Mouse (Mus musculus): Measurements from ENCODE around the gene Xab2. TPM values are rescaled to one million over a fixed set of nuclear protein-coding genes. Genes with fewer than 3 reads are reported as not detected.

Gene Xab2
- total RNA-seq (2017) = 70.3 and 73.1 TPM in 2 replicates

GRCm38 (mm10) chr8:3621199-3621970 is at the start of gene Xab2, which contains the start of gene Pet100:
Gene Xab2 (minus strand): TSS chr8:3621316.
Gene Pet100 (plus strand): TSS chr8:3621548.
- ATAC-seq (ENCODE audit: extremely low read depth, insufficient number of reproducible peaks, low FRiP score, poor library complexity, severe bottlenecking) = peak; percentile 95

- ATAC-seq (ENCODE audit: extremely low read depth, insufficient number of reproducible peaks, low FRiP score, poor library complexity, severe bottlenecking) = peak; percentile 69
Measured at GRCm38 (mm10) chr8:3670388-3670787, 49.3 kb upstream of the Xab2 start.

GRCm38 (mm10) chr8:3665507-3665906 is 44.4 kb upstream of the Xab2 start, which contains the start of gene Mcemp1:
Gene Mcemp1 (plus strand): TSS chr8:3665754.
- no peak for ATAC-seq (ENCODE audit: extremely low read depth, insufficient number of reproducible peaks, low FRiP score, poor library complexity, severe bottlenecking)

- ATAC-seq (ENCODE audit: extremely low read depth, insufficient number of reproducible peaks, low FRiP score, poor library complexity, severe bottlenecking) = peak; percentile 88
Measured at GRCm38 (mm10) chr8:3664405-3664804, 43.3 kb upstream of the Xab2 start.

GRCm38 (mm10) chr8:3660889-3661288 is 39.8 kb upstream of the Xab2 start:
- peak; percentile 49 for ATAC-seq (ENCODE audit: extremely low read depth, insufficient number of reproducible peaks, low FRiP score, poor library complexity, severe bottlenecking)

GRCm38 (mm10) chr8:3656725-3657381 is 35.7 kb upstream of the Xab2 start:
- ATAC-seq (ENCODE audit: extremely low read depth, insufficient number of reproducible peaks, low FRiP score, poor library complexity, severe bottlenecking) = no peak

- no peak for ATAC-seq (ENCODE audit: extremely low read depth, insufficient number of reproducible peaks, low FRiP score, poor library complexity, severe bottlenecking)
Measured at GRCm38 (mm10) chr8:3655526-3655925, 34.4 kb upstream of the Xab2 start, which contains the start of gene Retn. Gene Retn (plus strand): TSS chr8:3655770.

- no peak for ATAC-seq (ENCODE audit: extremely low read depth, insufficient number of reproducible peaks, low FRiP score, poor library complexity, severe bottlenecking)
Measured at GRCm38 (mm10) chr8:3654726-3655508, 33.8 kb upstream of the Xab2 start.

- ATAC-seq (ENCODE audit: extremely low read depth, insufficient number of reproducible peaks, low FRiP score, poor library complexity, severe bottlenecking) = no peak
Measured at GRCm38 (mm10) chr8:3652845-3653244, 31.7 kb upstream of the Xab2 start.

GRCm38 (mm10) chr8:3648990-3649389 is 27.9 kb upstream of the Xab2 start:
- ATAC-seq (ENCODE audit: extremely low read depth, insufficient number of reproducible peaks, low FRiP score, poor library complexity, severe bottlenecking) = no peak; the same call in 1 of the 2 replicates

GRCm38 (mm10) chr8:3648268-3648667 is 27.2 kb upstream of the Xab2 start:
- no peak for ATAC-seq (ENCODE audit: extremely low read depth, insufficient number of reproducible peaks, low FRiP score, poor library complexity, severe bottlenecking)

- ATAC-seq (ENCODE audit: extremely low read depth, insufficient number of reproducible peaks, low FRiP score, poor library complexity, severe bottlenecking) = no peak
Measured at GRCm38 (mm10) chr8:3647561-3647960, 26.4 kb upstream of the Xab2 start.

- no peak for ATAC-seq (ENCODE audit: extremely low read depth, insufficient number of reproducible peaks, low FRiP score, poor library complexity, severe bottlenecking)
Measured at GRCm38 (mm10) chr8:3646824-3647531, 25.9 kb upstream of the Xab2 start.

GRCm38 (mm10) chr8:3645804-3646203 is 24.7 kb upstream of the Xab2 start:
- peak; percentile 97 for ATAC-seq (ENCODE audit: extremely low read depth, insufficient number of reproducible peaks, low FRiP score, poor library complexity, severe bottlenecking)

GRCm38 (mm10) chr8:3631478-3631875 is 10.4 kb upstream of the Xab2 start:
- no peak for ATAC-seq (ENCODE audit: extremely low read depth, insufficient number of reproducible peaks, low FRiP score, poor library complexity, severe bottlenecking)

GRCm38 (mm10) chr8:3630647-3631477 is 9.7 kb upstream of the Xab2 start, which contains the start of gene Stxbp2:
Gene Stxbp2 (plus strand): TSS chr8:3630955.
- peak; percentile 89 for ATAC-seq (ENCODE audit: extremely low read depth, insufficient number of reproducible peaks, low FRiP score, poor library complexity, severe bottlenecking)

- peak; percentile 57 for ATAC-seq (ENCODE audit: extremely low read depth, insufficient number of reproducible peaks, low FRiP score, poor library complexity, severe bottlenecking)
Measured at GRCm38 (mm10) chr8:3628014-3628413, 6.9 kb upstream of the Xab2 start.

GRCm38 (mm10) chr8:3626971-3627370 is 5.9 kb upstream of the Xab2 start:
- no peak for ATAC-seq (ENCODE audit: extremely low read depth, insufficient number of reproducible peaks, low FRiP score, poor library complexity, severe bottlenecking)

Measured in neutrophil, adult 5-6 weeks (primary cell).